Mouse (Mus musculus): ENCODE data around the gene Pld4. TPM values are rescaled to one million over a fixed set of nuclear protein-coding genes. Genes with fewer than 3 reads are reported as not detected.

Gene Pld4
- polyA plus RNA-seq, 1 experiment: not detected

DNA sequence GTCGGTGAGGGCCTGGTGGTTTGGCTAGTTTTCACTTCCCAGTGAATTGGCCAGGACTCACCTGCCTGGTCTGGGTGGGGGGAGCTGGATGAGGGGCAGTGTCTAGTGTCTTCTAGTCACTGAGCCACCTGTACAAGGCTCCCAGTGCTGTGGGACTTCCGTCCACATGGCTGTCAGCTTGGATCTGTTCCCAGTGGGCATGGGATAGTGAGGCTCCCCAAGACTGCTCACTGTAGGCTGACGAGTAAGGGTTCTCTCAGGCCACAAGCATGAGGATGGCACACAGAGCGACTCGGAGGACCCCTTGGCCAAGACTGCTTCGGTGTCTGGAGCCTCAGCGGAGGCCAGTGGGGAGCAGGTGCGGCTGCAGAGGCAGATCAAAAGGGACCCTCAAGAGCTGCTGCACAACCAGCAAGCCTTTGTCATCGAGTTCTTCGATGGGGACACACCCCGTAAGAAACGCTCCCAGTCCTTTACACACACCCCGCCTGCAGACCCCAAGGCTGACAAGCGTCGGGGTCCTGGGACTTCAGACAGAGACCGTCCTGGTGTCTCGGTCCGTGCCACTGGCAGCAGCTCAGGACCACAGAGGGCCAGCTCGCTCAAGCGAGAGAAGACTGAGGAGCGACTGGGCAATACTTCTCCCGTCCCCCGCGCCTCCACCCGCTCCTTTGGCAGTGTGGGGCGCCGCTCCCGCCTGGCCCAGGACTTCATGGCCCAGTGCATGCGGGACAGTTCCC, 24.4 kb upstream of the Pld4 start:
- TF ChIP-seq CTCF (IDR thresholded peaks at IDR 0.05; ENCODE audit: insufficient read depth, low read depth, low read length) (no peak), POLR2A (IDR thresholded peaks at IDR 0.05; ENCODE audit: insufficient read depth, low read depth, low read length) (no peak)
- Histone ChIP-seq H3K4me1 (ENCODE audit: control insufficient read depth, insufficient read depth, low read length) (no peaks in the 10 kb centered on the region), H3K4me3 (ENCODE audit: insufficient read depth, low read depth, low read length) (no peak overlapping the region), H3K27ac (ENCODE audit: insufficient read depth, low read depth, low read length) (no peak overlapping the region)
- 83% methylated on average over 29 of the region's 29 CpGs for WGBS

DNA sequence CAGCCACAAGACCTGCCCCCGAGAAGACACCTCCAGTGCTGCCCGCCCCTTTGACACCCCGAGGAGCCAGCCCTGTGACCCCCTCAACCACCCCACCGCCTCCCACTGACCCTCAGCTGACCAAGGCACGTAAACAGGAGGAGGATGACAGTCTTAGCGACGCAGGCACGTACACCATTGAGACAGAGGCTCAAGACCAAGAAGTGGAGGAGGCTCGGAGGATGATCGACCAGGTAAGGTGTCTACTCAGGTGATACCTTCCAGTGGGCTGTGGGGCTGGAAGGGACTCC, 23.9 kb upstream of the Pld4 start:
- 96% methylated on average over 10 of the region's 10 CpGs for WGBS
- no peak for TF ChIP-seq CTCF (IDR thresholded peaks at IDR 0.05; ENCODE audit: insufficient read depth, low read depth, low read length)
- no peak for TF ChIP-seq POLR2A (IDR thresholded peaks at IDR 0.05; ENCODE audit: insufficient read depth, low read depth, low read length)
- Histone ChIP-seq H3K27ac (ENCODE audit: insufficient read depth, low read depth, low read length) (no peak overlapping the region), H3K4me3 (ENCODE audit: insufficient read depth, low read depth, low read length) (no peak overlapping the region), H3K4me1 (ENCODE audit: control insufficient read depth, insufficient read depth, low read length) (no peaks in the 10 kb centered on the region)

DNA sequence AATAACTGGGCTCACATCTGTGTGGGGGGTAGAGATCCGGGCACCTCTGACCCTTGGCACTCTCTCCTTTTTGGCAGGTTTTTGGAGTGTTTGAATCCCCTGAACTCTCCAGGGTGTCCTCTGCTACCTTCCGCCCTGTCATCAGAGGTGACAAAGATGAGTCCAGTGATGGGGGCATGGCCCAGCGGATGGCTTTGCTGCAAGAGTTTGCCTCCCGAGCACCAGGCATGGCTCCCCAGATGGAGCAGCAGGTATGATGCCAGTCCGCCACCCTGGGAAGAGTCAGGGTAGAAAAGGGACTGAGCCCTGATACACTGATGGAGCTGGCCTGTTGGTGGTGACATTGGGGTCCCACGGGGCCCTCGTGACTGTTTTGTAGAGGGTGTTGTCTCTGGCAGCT, 23.4 kb upstream of the Pld4 start:
- Histone ChIP-seq H3K4me3 (ENCODE audit: insufficient read depth, low read depth, low read length) (no peak overlapping the region), H3K4me1 (ENCODE audit: control insufficient read depth, insufficient read depth, low read length) (no peaks in the 10 kb centered on the region), H3K27ac (ENCODE audit: insufficient read depth, low read depth, low read length) (no peak overlapping the region)
- TF ChIP-seq CTCF (IDR thresholded peaks at IDR 0.05; ENCODE audit: insufficient read depth, low read depth, low read length): no peak
- TF ChIP-seq POLR2A (IDR thresholded peaks at IDR 0.05; ENCODE audit: insufficient read depth, low read depth, low read length): no peak
- WGBS: 87% methylated on average over 7 of the region's 7 CpGs

DNA sequence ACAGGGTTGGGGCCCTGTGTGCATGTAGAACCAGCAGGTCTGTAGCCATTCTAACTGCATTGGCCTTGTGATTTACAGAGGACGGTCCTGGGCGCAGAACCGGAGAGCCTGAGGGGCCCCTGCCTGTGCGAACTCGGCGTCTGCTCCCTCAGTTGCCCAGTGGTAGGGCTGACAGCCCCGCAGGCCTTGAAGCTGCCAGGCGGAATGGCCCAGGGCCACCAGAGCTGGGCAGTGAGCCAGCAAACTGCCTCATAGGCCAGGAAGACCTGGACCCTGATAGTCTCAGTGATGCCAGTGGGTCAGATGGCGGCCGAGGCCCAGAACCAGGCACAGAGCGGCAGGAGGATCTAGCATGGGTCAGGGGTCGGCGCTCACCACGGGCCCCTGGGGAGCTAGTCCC, 22.7 kb upstream of the Pld4 start:
- Histone ChIP-seq H3K27ac (ENCODE audit: insufficient read depth, low read depth, low read length) (no peak overlapping the region), H3K4me1 (ENCODE audit: control insufficient read depth, insufficient read depth, low read length) (peaks cover 5% of the 10 kb centered on the region), H3K4me3 (ENCODE audit: insufficient read depth, low read depth, low read length) (no peak overlapping the region)
- WGBS: 66% methylated on average over 14 of the region's 14 CpGs
- TF ChIP-seq POLR2A (IDR thresholded peaks at IDR 0.05; ENCODE audit: insufficient read depth, low read depth, low read length) (no peak), CTCF (IDR thresholded peaks at IDR 0.05; ENCODE audit: insufficient read depth, low read depth, low read length) (no peak)

DNA sequence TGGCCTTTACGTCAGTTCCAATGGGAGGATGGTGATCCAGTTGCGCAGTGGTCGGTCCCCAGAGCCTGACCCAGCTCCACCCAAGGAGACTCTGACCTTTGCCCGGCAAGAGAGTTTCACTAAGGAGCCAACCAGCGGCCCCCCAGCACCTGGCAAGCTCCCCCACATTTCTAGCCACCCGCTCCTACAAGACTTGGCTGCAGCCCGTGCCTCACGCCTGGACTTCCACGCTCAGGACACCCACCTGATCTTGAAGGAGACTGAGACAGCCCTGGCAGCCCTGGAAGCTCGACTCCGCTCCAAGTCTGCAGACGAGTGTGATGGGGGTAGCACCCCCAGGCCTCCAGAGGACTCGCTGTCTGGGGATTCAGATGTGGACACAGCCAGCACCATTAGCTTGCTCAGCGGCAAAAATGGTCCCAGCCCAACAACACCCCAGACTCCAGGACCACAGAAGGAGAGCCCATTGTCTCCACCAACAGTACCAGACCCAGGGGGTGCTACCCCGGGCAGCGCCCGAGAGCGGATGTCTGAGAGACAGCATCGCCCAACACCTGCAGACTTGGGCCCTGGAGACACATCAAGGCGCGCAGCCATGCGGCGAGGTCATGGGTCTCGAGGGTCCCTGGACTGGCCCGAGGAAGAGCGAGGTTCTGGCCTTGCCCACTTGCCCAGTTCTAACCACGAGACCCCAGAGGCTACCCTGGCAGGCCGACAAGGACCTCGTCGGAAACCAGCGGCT, 22.0 kb upstream of the Pld4 start:
- Histone ChIP-seq H3K27ac (ENCODE audit: insufficient read depth, low read depth, low read length) (no peak overlapping the region), H3K4me1 (ENCODE audit: control insufficient read depth, insufficient read depth, low read length) (peaks cover 11% of the 10 kb centered on the region), H3K4me3 (ENCODE audit: insufficient read depth, low read depth, low read length) (no peak overlapping the region)
- 90% methylated on average over 31 of the region's 31 CpGs for WGBS
- TF ChIP-seq POLR2A (IDR thresholded peaks at IDR 0.05; ENCODE audit: insufficient read depth, low read depth, low read length) (no peak), CTCF (IDR thresholded peaks at IDR 0.05; ENCODE audit: insufficient read depth, low read depth, low read length) (no peak)

DNA sequence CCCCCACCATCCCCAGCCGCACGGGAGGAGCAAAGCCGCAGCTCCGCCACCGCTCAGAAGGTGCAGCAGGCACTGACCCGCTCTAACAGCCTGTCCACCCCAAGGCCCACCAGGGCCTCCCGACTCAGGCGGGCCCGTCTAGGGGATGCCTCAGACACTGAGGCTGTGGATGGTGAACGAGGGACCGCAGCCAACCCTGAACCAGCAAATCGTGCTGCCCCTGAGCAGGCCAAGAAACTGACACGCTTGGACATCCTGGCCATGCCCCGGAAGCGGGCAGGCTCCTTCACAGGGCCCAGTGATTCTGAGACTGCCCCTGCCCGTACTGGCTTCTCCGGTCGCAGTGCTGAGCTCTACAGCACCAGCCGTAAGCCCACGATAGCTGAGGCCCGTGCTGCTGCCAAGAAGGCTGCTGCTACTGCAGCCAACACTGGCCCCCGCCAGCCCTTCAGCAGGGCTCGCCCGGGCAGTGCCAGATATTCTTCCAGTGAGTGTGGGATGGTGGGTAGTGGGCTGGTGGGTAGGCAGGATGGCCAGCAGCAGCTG, 21.4 kb upstream of the Pld4 start:
- peaks cover 16% of the 10 kb centered on the region for H3K4me1 ChIP-seq (ENCODE audit: control insufficient read depth, insufficient read depth, low read length)
- WGBS: 74% methylated on average over 24 of the region's 24 CpGs
- H3K4me3 ChIP-seq (ENCODE audit: insufficient read depth, low read depth, low read length): no peak overlapping the region
- no peak for TF ChIP-seq CTCF (IDR thresholded peaks at IDR 0.05; ENCODE audit: insufficient read depth, low read depth, low read length)
- no peak for TF ChIP-seq POLR2A (IDR thresholded peaks at IDR 0.05; ENCODE audit: insufficient read depth, low read depth, low read length)
- no peak overlapping the region for H3K27ac ChIP-seq (ENCODE audit: insufficient read depth, low read depth, low read length)

DNA sequence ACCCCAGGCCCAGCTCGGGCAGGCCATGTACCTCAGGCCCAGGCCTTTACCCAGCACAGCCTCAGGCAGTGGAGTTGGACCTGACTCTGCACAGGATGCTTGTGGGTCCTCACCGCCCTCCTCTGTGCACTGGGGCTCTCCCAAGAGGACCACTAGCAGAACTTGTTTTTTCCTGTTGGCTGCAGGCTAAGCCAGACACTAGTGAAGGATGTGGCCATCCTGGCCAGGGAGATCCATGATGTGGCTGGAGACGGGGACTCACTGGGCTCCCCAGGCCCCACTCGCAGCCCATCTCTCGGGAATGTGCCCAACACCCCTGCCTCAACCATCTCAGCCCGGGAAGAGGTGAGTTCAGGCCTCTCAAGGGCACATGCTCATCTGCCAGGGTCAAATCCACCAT, 17.7 kb upstream of the Pld4 start:
- TF ChIP-seq POLR2A (IDR thresholded peaks at IDR 0.05; ENCODE audit: insufficient read depth, low read depth, low read length): no peak
- no peak for TF ChIP-seq CTCF (IDR thresholded peaks at IDR 0.05; ENCODE audit: insufficient read depth, low read depth, low read length)
- no peak overlapping the region for H3K4me3 ChIP-seq (ENCODE audit: insufficient read depth, low read depth, low read length)
- H3K27ac ChIP-seq (ENCODE audit: insufficient read depth, low read depth, low read length): peak overlapping the region; percentile 32
- H3K4me1 ChIP-seq (ENCODE audit: control insufficient read depth, insufficient read depth, low read length): peaks cover 24% of the 10 kb centered on the region
- WGBS: 65% methylated on average over 6 of the region's 6 CpGs

DNA sequence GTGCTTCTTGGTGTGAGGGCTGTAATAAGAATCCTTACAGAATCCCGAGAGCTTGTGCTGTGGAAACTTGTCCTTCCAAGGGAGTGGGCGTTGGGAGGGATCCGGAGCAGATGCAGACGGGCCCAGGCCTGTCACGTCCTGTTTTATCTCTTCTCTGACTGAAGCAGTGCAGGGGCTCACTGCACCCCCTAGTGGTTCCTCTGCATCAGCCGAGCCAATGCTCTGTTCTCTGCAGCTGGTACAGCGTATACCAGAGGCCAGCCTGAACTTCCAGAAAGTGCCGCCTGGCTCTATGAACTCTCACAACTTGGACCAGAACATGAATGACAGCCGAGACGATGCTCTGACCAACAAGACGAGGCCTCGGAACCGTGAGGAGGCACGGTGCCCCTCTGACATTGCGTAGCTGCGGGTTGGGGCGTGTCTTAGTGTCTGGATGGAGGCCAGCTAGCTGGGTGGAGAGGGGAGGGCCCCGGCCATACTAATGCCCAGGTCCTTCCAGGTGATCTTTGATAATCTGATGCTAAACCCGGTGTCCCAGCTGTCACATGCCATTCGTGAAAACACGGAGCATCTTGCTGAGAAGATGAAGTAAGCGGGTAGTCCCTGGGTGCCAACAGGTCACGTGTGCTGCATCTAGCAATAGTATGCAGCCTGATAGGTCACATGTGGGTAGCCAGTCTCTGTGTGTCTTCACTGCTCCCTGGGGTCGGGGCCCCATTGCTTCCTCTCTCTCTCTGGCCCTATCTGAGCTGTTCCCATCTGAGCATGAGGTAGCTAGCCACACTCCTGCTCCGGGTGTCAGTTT, 17.1 kb upstream of the Pld4 start:
- peak overlapping the region; percentile 32; the same call in 1 of the 2 replicates for H3K27ac ChIP-seq (ENCODE audit: insufficient read depth, low read depth, low read length)
- WGBS: 48% methylated on average over 25 of the region's 25 CpGs
- TF ChIP-seq CTCF (IDR thresholded peaks at IDR 0.05; ENCODE audit: insufficient read depth, low read depth, low read length) (peak; percentile 77), POLR2A (IDR thresholded peaks at IDR 0.05; ENCODE audit: insufficient read depth, low read depth, low read length) (no peak)

More for the DNA sequence above, 17.1 kb upstream of the Pld4 start:
- Histone ChIP-seq H3K4me3 (ENCODE audit: insufficient read depth, low read depth, low read length) (no peak overlapping the region), H3K4me1 (ENCODE audit: control insufficient read depth, insufficient read depth, low read length) (peaks cover 24% of the 10 kb centered on the region)

Data from olfactory bulb, adult 2 months (tissue).